Mouse (Mus musculus) mouse embryonic stem cell (cell line): ENCODE measurements around the gene Lrrc4b.

ENCODE experiments used
- in situ Hi-C, 2 experiments: fragments of 300-500 bp; cut with MboI; formaldehyde crosslinking; loops; 1 replicate in 1 of 2; 3 replicates in 1 of 2; pipeline ENCODE4 v1.14.3; 2019 to 2020; ENCODE audit warnings: low sequenced_read_pairs in 2 of 2, low pct_unique_long_range_greater_than_20kb in 1 of 2, mixed read lengths in 1 of 2; ENCODE audit not compliant: unreplicated experiment in 1 of 2

Gene Lrrc4b

GRCm38 (mm10) chr7:44428968-44429521 is at the start of gene Lrrc4b:
Lrrc4b (plus strand) TSS chr7:44429018.
- in situ Hi-C loops = loop anchor here in 1 of 2 experiments (25.0 kb wide), 1 partner anchor 92 kb away; no protein-coding TSS in a partner anchor

GRCm38 (mm10) chr7:44382541-44382940 is 46.3 kb upstream of the Lrrc4b start:
- in situ Hi-C loops = no loop called here

GRCm38 (mm10) chr7:44383980-44384715 is 44.7 kb upstream of the Lrrc4b start, which contains the start of gene Syt3:
Syt3 (plus strand) TSS chr7:44384102.
- in situ Hi-C loops = no loop called here

GRCm38 (mm10) chr7:44384716-44385059 is 44.1 kb upstream of the Lrrc4b start:
- in situ Hi-C loops = no loop called here

- in situ Hi-C loops = no loop called here
Measured at GRCm38 (mm10) chr7:44385720-44386119, 43.1 kb upstream of the Lrrc4b start, which contains the start of gene 1700008O03Rik. 1700008O03Rik (minus strand) TSS chr7:44385820.

- in situ Hi-C loops = no loop called here
Measured at GRCm38 (mm10) chr7:44391831-44392230, 37.0 kb upstream of the Lrrc4b start.

GRCm38 (mm10) chr7:44392341-44392740 is 36.5 kb upstream of the Lrrc4b start:
- in situ Hi-C loops = no loop called here

GRCm38 (mm10) chr7:44393284-44393683 is 35.5 kb upstream of the Lrrc4b start:
- in situ Hi-C loops = no loop called here

- in situ Hi-C loops = no loop called here
Measured at GRCm38 (mm10) chr7:44398570-44398969, 30.2 kb upstream of the Lrrc4b start.

GRCm38 (mm10) chr7:44401673-44402072 is 27.1 kb upstream of the Lrrc4b start:
- in situ Hi-C loops = loop anchor here in 1 of 2 experiments (5.0 kb wide), 1 partner anchor 96 kb away; the partner anchor contains the start of genes Emc10 and Fam71e1

- in situ Hi-C loops = no loop called here
Measured at GRCm38 (mm10) chr7:44405346-44406014, 23.3 kb upstream of the Lrrc4b start.

GRCm38 (mm10) chr7:44406015-44406355 is 22.8 kb upstream of the Lrrc4b start:
- in situ Hi-C loops = no loop called here

- in situ Hi-C loops = no loop called here
Measured at GRCm38 (mm10) chr7:44411144-44411543, 17.7 kb upstream of the Lrrc4b start.

GRCm38 (mm10) chr7:44413307-44413706 is 15.5 kb upstream of the Lrrc4b start:
- in situ Hi-C loops = no loop called here

- in situ Hi-C loops = loop anchor here in 1 of 2 experiments (25.0 kb wide), 1 partner anchor 90 kb away; no protein-coding TSS in a partner anchor
Measured at GRCm38 (mm10) chr7:44427666-44428065, 1.2 kb upstream of the Lrrc4b start.

- in situ Hi-C loops = loop anchor here in 1 of 2 experiments (25.0 kb wide), 1 partner anchor 91 kb away; no protein-coding TSS in a partner anchor
Measured at GRCm38 (mm10) chr7:44428171-44428950, 457 bp upstream of the Lrrc4b start.

GRCm38 (mm10) chr7:44429534-44430488 is 993 bp downstream of the Lrrc4b start:
- in situ Hi-C loops = loop anchor here in 1 of 2 experiments (25.0 kb wide), 1 partner anchor 93 kb away; no protein-coding TSS in a partner anchor
